Mouse (Mus musculus) cortical plate, adult 2 months (tissue): ENCODE results near the gene Uck1.

Source experiments
- CTCF ChIP-seq: fragments of 200-500 bp; IDR thresholded peaks from 2 replicates; pipeline ENCODE4 v1.5.1; 2011; ENCODE audit warnings: mild to moderate bottlenecking, control low read depth, low read length; ENCODE audit not compliant: insufficient read depth; ENCODE audit errors: extremely low read depth
- POLR2A ChIP-seq: fragments of 200-500 bp; IDR thresholded peaks from 2 replicates; pipeline ENCODE4 v1.6.1; 2011; ENCODE audit warnings: mild to moderate bottlenecking, low read length, control low read depth; ENCODE audit not compliant: insufficient read depth; ENCODE audit errors: extremely low read depth

DNA sequence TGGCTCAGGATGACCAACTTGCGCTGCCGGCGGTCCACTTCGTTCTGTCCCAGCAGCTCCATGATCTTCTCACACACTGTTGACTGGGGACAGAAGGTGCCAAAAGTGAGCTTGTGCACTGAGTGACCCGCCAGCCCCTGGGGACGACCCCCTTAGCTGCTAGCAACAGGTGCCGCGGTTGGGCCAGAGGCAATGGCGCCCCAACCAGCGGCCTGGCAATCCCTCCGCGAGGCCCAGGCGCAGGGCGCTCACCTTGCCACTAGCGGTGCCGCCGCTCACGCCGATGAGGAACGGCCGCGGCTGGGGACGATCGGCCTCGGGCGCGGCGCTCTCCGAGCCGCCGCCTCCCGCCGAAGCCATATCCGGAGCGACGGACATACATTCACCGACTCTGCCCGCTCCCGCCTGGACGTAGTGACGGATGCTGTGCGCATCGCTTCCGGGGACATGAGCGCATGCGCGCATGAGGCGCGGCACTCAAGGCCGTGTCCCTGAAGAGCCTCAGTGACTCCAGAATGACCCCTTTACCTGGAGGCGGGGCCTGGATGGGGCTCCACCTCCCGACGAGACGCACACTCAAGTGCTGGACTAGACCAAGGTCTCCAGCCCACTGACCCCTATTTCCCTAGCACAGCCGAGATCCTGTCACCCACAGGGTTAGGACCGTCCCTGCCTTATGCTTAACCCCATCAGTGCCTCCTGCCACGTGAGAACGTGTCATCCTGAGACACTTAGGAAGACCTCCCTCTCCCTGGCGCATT, at the start of gene Uck1:
- TF ChIP-seq POLR2A (peak; percentile 88), CTCF (no peak)
